Mouse (Mus musculus): ENCODE results near the gene Insig2. TPM values are rescaled to one million over a fixed set of nuclear protein-coding genes. Genes with fewer than 3 reads are reported as not detected.

Insig2 gene
- polyA plus RNA-seq, 1 experiment from 2014 or later = 23.8 TPM

GRCm38 (mm10) chr1:121329391-121329790 is 3.0 kb downstream of the Insig2 start:
- 96% methylated on average over 2 of the region's 2 CpGs for WGBS
- H3K4me1 ChIP-seq (ENCODE audit: control insufficient read depth, insufficient read depth, low read length) = peaks cover 15% of the 10 kb centered on the region
- no peaks in the 10 kb centered on the region for H3K27me3 ChIP-seq (replicated peaks; ENCODE audit: control insufficient read depth, insufficient read depth, low read length)

GRCm38 (mm10) chr1:121328193-121328555 is 4.2 kb downstream of the Insig2 start:
- H3K9ac ChIP-seq (ENCODE audit: low read length) = peak overlapping the region; percentile 78
- peak; percentile 56 for ATAC-seq
- H3K36me3 ChIP-seq (ENCODE audit: control insufficient read depth, insufficient read depth, low read length) = no peaks in the 10 kb centered on the region
- no peak for DNase-seq (ENCODE audit: low spot score)
- no peaks in the 10 kb centered on the region for H3K27me3 ChIP-seq (replicated peaks; ENCODE audit: control insufficient read depth, insufficient read depth, low read length)
- peak overlapping the region; percentile 86 for H3K4me2 ChIP-seq (ENCODE audit: low read length)
- H3K4me3 ChIP-seq (ENCODE audit: low read depth, low read length) = peak overlapping the region; percentile 61
- 3% methylated on average over 7 of the region's 7 CpGs for WGBS
- no peaks in the 10 kb centered on the region for H3K9me3 ChIP-seq (replicated peaks; ENCODE audit: control insufficient read depth, low read length)
- peaks cover 16% of the 10 kb centered on the region for H3K4me1 ChIP-seq (ENCODE audit: control insufficient read depth, insufficient read depth, low read length)
- H3K27ac ChIP-seq (ENCODE audit: low read depth, low read length) = peak overlapping the region; percentile 89

More at GRCm38 (mm10) chr1:121329391-121329790, 3.0 kb downstream of the Insig2 start:
- Histone ChIP-seq H3K36me3 (ENCODE audit: control insufficient read depth, insufficient read depth, low read length) (no peaks in the 10 kb centered on the region), H3K9me3 (replicated peaks; ENCODE audit: control insufficient read depth, low read length) (no peaks in the 10 kb centered on the region), H3K9ac (ENCODE audit: low read length) (no peak overlapping the region), H3K27ac (ENCODE audit: low read depth, low read length) (no peak overlapping the region), H3K4me3 (ENCODE audit: low read depth, low read length) (no peak overlapping the region), H3K4me2 (ENCODE audit: low read length) (no peak overlapping the region)
- DNase-seq (ENCODE audit: low spot score) = no peak
- no peak for ATAC-seq

DNA sequence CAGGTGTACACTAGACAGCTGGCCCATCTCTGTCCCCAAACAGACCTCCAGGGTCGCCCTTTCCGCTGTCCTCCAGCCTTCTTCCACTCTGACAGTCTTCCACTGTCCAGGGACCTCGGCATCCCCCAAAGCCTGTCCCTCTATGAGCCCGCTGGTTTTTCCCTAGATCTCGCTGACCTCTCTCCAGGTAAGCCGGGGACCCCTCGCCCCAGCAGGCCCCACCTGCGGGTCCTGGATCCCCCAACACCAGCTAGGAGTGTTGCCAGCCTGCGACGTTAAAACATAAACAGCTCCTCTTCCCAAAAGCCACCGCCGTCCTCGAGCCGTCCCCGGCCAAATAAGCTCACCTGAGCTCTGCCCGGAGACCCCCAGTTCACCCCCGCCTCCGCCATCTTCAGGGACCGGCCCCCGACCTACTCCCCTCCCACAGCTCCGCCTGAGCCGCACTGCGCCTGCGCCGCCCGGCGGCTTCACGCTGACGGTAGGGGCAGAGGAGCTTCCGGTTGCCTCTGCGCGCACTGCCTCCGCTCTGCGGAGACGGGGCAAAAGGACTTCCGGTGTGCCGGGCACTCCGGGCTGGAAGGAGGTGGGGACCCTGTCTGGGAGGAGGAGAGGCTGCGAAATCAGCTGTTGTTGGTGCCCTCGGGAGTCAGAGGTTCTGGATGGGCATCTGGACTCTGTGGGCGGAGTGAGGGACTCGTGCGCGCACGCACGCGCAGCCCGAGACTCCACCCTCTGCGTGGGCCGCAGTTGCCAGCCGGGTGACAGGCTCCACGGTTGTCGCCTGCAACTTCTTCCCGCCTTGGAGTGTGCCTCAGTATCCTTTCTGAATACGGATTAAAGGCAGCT is 4.8 kb downstream of the Insig2 start:
- peaks cover 18% of the 10 kb centered on the region for H3K4me1 ChIP-seq (ENCODE audit: control insufficient read depth, insufficient read depth, low read length)
- H3K27ac ChIP-seq (ENCODE audit: low read depth, low read length) = peak overlapping the region; percentile 89
- H3K36me3 ChIP-seq (ENCODE audit: control insufficient read depth, insufficient read depth, low read length) = no peaks in the 10 kb centered on the region
- WGBS = under 1% methylated on average over 55 of the region's 55 CpGs
- H3K27me3 ChIP-seq (replicated peaks; ENCODE audit: control insufficient read depth, insufficient read depth, low read length) = no peaks in the 10 kb centered on the region
- peak overlapping the region; percentile 86 for H3K4me2 ChIP-seq (ENCODE audit: low read length)
- H3K4me3 ChIP-seq (ENCODE audit: low read depth, low read length) = peak overlapping the region; percentile 61
- H3K9me3 ChIP-seq (replicated peaks; ENCODE audit: control insufficient read depth, low read length) = no peaks in the 10 kb centered on the region
- peak; percentile 96 for DNase-seq (ENCODE audit: low spot score)
- ATAC-seq = peak; percentile 99
- peak overlapping the region; percentile 78 for H3K9ac ChIP-seq (ENCODE audit: low read length)

- ATAC-seq (no peak), DNase-seq (ENCODE audit: low spot score) (peak; percentile 3)
- H3K27me3 ChIP-seq (replicated peaks; ENCODE audit: control insufficient read depth, insufficient read depth, low read length) = no peaks in the 10 kb centered on the region
- peak overlapping the region; percentile 86 for H3K4me2 ChIP-seq (ENCODE audit: low read length)
- H3K9me3 ChIP-seq (replicated peaks; ENCODE audit: control insufficient read depth, low read length) = no peaks in the 10 kb centered on the region
- no peaks in the 10 kb centered on the region for H3K36me3 ChIP-seq (ENCODE audit: control insufficient read depth, insufficient read depth, low read length)
- H3K4me1 ChIP-seq (ENCODE audit: control insufficient read depth, insufficient read depth, low read length) = peaks cover 18% of the 10 kb centered on the region
- H3K27ac ChIP-seq (ENCODE audit: low read depth, low read length) = no peak overlapping the region
- H3K9ac ChIP-seq (ENCODE audit: low read length) = peak overlapping the region; percentile 78
- WGBS = 21% methylated on average over 18 of the region's 18 CpGs
- peak overlapping the region; percentile 61 for H3K4me3 ChIP-seq (ENCODE audit: low read depth, low read length)
Observed at GRCm38 (mm10) chr1:121326591-121327343, 5.6 kb downstream of the Insig2 start.

- Histone ChIP-seq H3K9ac (ENCODE audit: low read length) (no peak overlapping the region), H3K27ac (ENCODE audit: low read depth, low read length) (no peak overlapping the region), H3K9me3 (replicated peaks; ENCODE audit: control insufficient read depth, low read length) (no peaks in the 10 kb centered on the region), H3K36me3 (ENCODE audit: control insufficient read depth, insufficient read depth, low read length) (0 out of 2 replicates have a peak, but pooled peaks cover 5% of the 10 kb centered on the region), H3K4me2 (ENCODE audit: low read length) (no peak overlapping the region), H3K27me3 (replicated peaks; ENCODE audit: control insufficient read depth, insufficient read depth, low read length) (no peaks in the 10 kb centered on the region), H3K4me1 (ENCODE audit: control insufficient read depth, insufficient read depth, low read length) (peaks cover 15% of the 10 kb centered on the region), H3K4me3 (ENCODE audit: low read depth, low read length) (no peak overlapping the region)
- DNase-seq (ENCODE audit: low spot score) (no peak), ATAC-seq (no peak)
- 88% methylated on average over 4 of the region's 4 CpGs for WGBS
Observed at GRCm38 (mm10) chr1:121323501-121323900, 8.9 kb downstream of the Insig2 start.

DNA sequence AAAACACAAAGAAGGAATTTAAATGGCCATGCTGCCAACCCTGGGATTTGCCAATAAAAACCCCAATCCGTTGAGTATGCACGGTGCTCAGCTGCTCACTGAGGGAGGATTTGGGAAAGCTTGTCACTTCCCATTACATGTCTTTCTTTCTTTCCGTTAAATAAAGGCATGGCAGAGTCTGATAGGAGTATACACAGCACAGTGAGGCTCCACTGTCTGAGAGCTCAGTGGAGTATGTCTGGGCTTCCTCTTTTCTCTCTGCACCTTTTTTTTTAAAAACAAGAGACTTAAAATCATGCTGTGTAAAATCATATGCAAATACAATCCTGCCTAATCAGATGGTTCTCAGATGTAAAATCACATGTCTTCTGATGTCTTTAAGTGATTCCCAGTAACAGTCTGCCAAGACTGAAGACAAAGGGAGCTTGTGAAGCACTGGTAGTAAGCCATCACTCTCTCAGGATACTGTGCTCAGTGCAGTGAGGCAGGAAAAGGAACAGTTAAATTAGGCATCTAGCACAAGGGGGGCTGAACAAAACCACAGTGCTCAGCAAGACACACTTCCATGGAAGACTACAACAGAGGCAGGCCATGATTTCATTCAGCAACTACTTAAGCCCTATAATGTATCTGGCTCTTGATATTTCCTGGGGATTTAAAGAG is 17.5 kb downstream of the Insig2 start:
- ATAC-seq (peak; percentile 89), DNase-seq (ENCODE audit: low spot score) (peak; percentile 84)
- no peaks in the 10 kb centered on the region for H3K9me3 ChIP-seq (replicated peaks; ENCODE audit: control insufficient read depth, low read length)
- H3K4me3 ChIP-seq (ENCODE audit: low read depth, low read length) = no peak overlapping the region
- 32% methylated on average over 3 of the region's 3 CpGs for WGBS
- peaks cover 8% of the 10 kb centered on the region; the same call in 1 of the 2 replicates for H3K4me1 ChIP-seq (ENCODE audit: control insufficient read depth, insufficient read depth, low read length)
- H3K4me2 ChIP-seq (ENCODE audit: low read length) = no peak overlapping the region
- H3K27me3 ChIP-seq (replicated peaks; ENCODE audit: control insufficient read depth, insufficient read depth, low read length) = no peaks in the 10 kb centered on the region
- peaks cover 29% of the 10 kb centered on the region; the same call in 1 of the 2 replicates for H3K36me3 ChIP-seq (ENCODE audit: control insufficient read depth, insufficient read depth, low read length)
- H3K9ac ChIP-seq (ENCODE audit: low read length) = peak overlapping the region; percentile 43; the same call in 1 of the 2 replicates
- H3K27ac ChIP-seq (ENCODE audit: low read depth, low read length) = peak overlapping the region; percentile 87

DNA sequence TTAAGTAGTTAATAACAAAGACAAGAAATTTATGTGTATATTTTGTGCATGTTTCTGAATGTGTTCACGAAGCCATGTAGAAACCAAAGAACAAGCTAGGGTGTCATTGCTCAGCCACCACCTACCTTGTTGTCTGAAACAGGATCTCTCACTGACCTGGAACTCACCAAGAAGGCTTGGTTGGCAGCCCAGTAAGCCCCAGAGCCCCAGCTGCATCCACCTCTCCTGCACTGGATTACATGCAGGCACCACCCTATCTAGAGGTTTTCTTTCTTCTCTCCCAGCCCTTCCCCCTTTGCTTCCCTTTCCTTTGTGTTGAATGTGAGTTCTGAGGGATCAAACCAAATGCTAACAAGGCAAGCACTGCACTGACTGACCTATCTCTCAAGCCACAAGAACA is 19.2 kb downstream of the Insig2 start:
- 97% methylated on average over 1 of the region's 1 CpGs for WGBS
- Histone ChIP-seq H3K9me3 (replicated peaks; ENCODE audit: control insufficient read depth, low read length) (no peaks in the 10 kb centered on the region), H3K4me1 (ENCODE audit: control insufficient read depth, insufficient read depth, low read length) (peaks cover 8% of the 10 kb centered on the region; the same call in 1 of the 2 replicates), H3K36me3 (ENCODE audit: control insufficient read depth, insufficient read depth, low read length) (peaks cover 21% of the 10 kb centered on the region; the same call in 1 of the 2 replicates), H3K27ac (ENCODE audit: low read depth, low read length) (no peak overlapping the region), H3K4me2 (ENCODE audit: low read length) (no peak overlapping the region), H3K4me3 (ENCODE audit: low read depth, low read length) (no peak overlapping the region), H3K27me3 (replicated peaks; ENCODE audit: control insufficient read depth, insufficient read depth, low read length) (no peaks in the 10 kb centered on the region), H3K9ac (ENCODE audit: low read length) (no peak overlapping the region)
- DNase-seq (ENCODE audit: low spot score) (no peak), ATAC-seq (no peak)

DNA sequence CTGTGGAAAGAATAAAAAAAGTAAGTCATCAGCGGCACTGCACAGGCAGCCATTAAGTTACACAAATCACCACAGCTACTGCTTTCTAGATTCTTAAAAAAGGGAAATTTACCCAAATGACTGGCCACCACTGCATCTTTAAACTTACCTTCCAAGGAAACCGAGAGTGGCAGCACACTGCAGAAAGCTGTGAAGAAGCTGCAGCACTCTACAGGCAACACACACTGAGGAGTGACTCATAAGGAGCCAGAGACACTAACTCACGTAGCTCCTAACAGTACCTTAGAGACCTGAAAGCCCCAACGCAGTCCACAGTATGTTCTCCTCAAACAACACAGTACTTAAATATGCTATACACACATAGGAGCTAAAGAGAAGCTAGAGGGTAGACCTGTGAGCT is 20.1 kb downstream of the Insig2 start:
- WGBS = 95% methylated on average over 4 of the region's 4 CpGs
- ATAC-seq (no peak), DNase-seq (ENCODE audit: low spot score) (no peak)
- Histone ChIP-seq H3K27me3 (replicated peaks; ENCODE audit: control insufficient read depth, insufficient read depth, low read length) (no peaks in the 10 kb centered on the region), H3K36me3 (ENCODE audit: control insufficient read depth, insufficient read depth, low read length) (peaks cover 18% of the 10 kb centered on the region; the same call in 1 of the 2 replicates), H3K9ac (ENCODE audit: low read length) (no peak overlapping the region), H3K4me1 (ENCODE audit: control insufficient read depth, insufficient read depth, low read length) (peaks cover 8% of the 10 kb centered on the region; the same call in 1 of the 2 replicates), H3K27ac (ENCODE audit: low read depth, low read length) (no peak overlapping the region), H3K4me3 (ENCODE audit: low read depth, low read length) (no peak overlapping the region), H3K4me2 (ENCODE audit: low read length) (no peak overlapping the region), H3K9me3 (replicated peaks; ENCODE audit: control insufficient read depth, low read length) (no peaks in the 10 kb centered on the region)

All from forebrain, embryonic 14.5 days (tissue).